Mouse (Mus musculus) forebrain, embryonic 16.5 days (tissue): ENCODE results near the gene Dnah14. TPM values are rescaled to one million over a fixed set of nuclear protein-coding genes. Genes with fewer than 3 reads are reported as not detected.

Source experiments
- ATAC-seq: fragments of 200-750 bp; cut with Nextera tagmentation; 2 replicates; pipeline ENCODE4 v1.8.0; 2017; ENCODE audit warnings: mild to moderate bottlenecking, moderate library complexity
- H3K27ac ChIP-seq: fragments of 300-500 bp; sonication (generic); 2 replicates; pipeline ENCODE4 v1.5.1; 2014; ENCODE audit warnings: low read length, control low read depth
- H3K27me3 ChIP-seq: fragments of 300-500 bp; sonication (generic); replicated peaks from 2 replicates; pipeline ENCODE4 v1.6.1; 2014; ENCODE audit warnings: low read length; ENCODE audit not compliant: control insufficient read depth, insufficient read depth
- H3K36me3 ChIP-seq: fragments of 300-500 bp; sonication (generic); 2 replicates; pipeline ENCODE4 v1.6.1; 2014; ENCODE audit not compliant: control insufficient read depth, insufficient read depth
- H3K4me1 ChIP-seq: fragments of 300-500 bp; sonication (generic); replicated peaks from 2 replicates; pipeline ENCODE4 v1.6.1; 2014; ENCODE audit warnings: low read length; ENCODE audit not compliant: control insufficient read depth, insufficient read depth
- H3K4me2 ChIP-seq: fragments of 300-500 bp; sonication (generic); 2 replicates; pipeline ENCODE4 v1.6.1; 2014; ENCODE audit warnings: mild to moderate bottlenecking, low read length, control low read depth
- H3K4me3 ChIP-seq: fragments of 300-500 bp; sonication (generic); replicated peaks from 2 replicates; pipeline ENCODE4 v1.5.1; 2014; ENCODE audit warnings: mild to moderate bottlenecking, low read length, control low read depth
- H3K9ac ChIP-seq: fragments of 300-500 bp; sonication (generic); replicated peaks from 2 replicates; pipeline ENCODE4 v1.6.1; 2014; ENCODE audit warnings: low read depth, low read length, control low read depth
- H3K9me3 ChIP-seq: fragments of 300-500 bp; sonication (generic); 2 replicates; pipeline ENCODE4 v1.6.1; 2016; ENCODE audit warnings: low read length; ENCODE audit not compliant: control insufficient read depth
- WGBS: fragments of 180-500 bp; shearing (Covaris S2); extraction: QIAGEN DNeasy Blood & Tissue Kit; methylation state at CpG from one replicate; pipeline ENCODE4 v1.1.7; 2014; 5-methylcytosine and 5-hydroxymethylcytosine counted together
- polyA plus RNA-seq: library from polyadenylated mRNA; unstranded; fragments of >200 nt; fragmentation: Nextera tagmentation; extraction: Ambion mirVana; gene quantifications from 2 replicates; pipeline ENCODE4 v1.2.1, GENCODE M21; 2015

Dnah14 gene
- polyA plus RNA-seq, 1 experiment from 2014 or later = 0.51 TPM

- H3K27me3 ChIP-seq = no peaks in the 10 kb centered on the region
- no peak overlapping the region for H3K27ac ChIP-seq
- H3K9ac ChIP-seq = no peak overlapping the region
- no peaks in the 10 kb centered on the region for H3K4me1 ChIP-seq
- H3K36me3 ChIP-seq = no peaks in the 10 kb centered on the region
- ATAC-seq = no peak
- H3K4me2 ChIP-seq = no peak overlapping the region
- 91% methylated on average over 6 of the region's 6 CpGs for WGBS
- no peak overlapping the region for H3K4me3 ChIP-seq
- no peaks in the 10 kb centered on the region for H3K9me3 ChIP-seq
Measured at GRCm38 (mm10) chr1:181589116-181589515, 12.8 kb downstream of the Dnah14 start.

GRCm38 (mm10) chr1:181599376-181599775, 23.0 kb downstream of the Dnah14 start:
- H3K9me3 ChIP-seq = no peaks in the 10 kb centered on the region
- H3K27ac ChIP-seq = no peak overlapping the region
- H3K4me3 ChIP-seq = no peak overlapping the region
- H3K4me1 ChIP-seq = no peaks in the 10 kb centered on the region
- no peaks in the 10 kb centered on the region for H3K27me3 ChIP-seq
- ATAC-seq = no peak
- no peak overlapping the region for H3K9ac ChIP-seq
- H3K4me2 ChIP-seq = no peak overlapping the region
- H3K36me3 ChIP-seq = no peaks in the 10 kb centered on the region
- WGBS = 50% methylated on average over 4 of the region's 4 CpGs

- Histone ChIP-seq H3K27ac (no peak overlapping the region), H3K9ac (no peak overlapping the region), H3K9me3 (no peaks in the 10 kb centered on the region), H3K4me3 (no peak overlapping the region), H3K4me2 (no peak overlapping the region), H3K4me1 (peaks cover 4% of the 10 kb centered on the region; the same call in 1 of the 2 replicates), H3K36me3 (no peaks in the 10 kb centered on the region), H3K27me3 (no peaks in the 10 kb centered on the region)
- ATAC-seq = no peak
- 72% methylated on average over 3 of the region's 3 CpGs for WGBS
Measured at GRCm38 (mm10) chr1:181611118-181611517, 34.8 kb downstream of the Dnah14 start.

GRCm38 (mm10) chr1:181615866-181616491, 39.6 kb downstream of the Dnah14 start:
- ATAC-seq = peak; percentile 80
- Histone ChIP-seq H3K4me2 (no peak overlapping the region), H3K4me3 (no peak overlapping the region), H3K9me3 (no peaks in the 10 kb centered on the region), H3K9ac (no peak overlapping the region), H3K27me3 (no peaks in the 10 kb centered on the region), H3K4me1 (no peaks in the 10 kb centered on the region), H3K36me3 (no peaks in the 10 kb centered on the region), H3K27ac (no peak overlapping the region)
- whole genome bisulfite sequencing = 43% methylated on average over 11 of the region's 11 CpGs

- H3K27me3 ChIP-seq = no peaks in the 10 kb centered on the region
- H3K4me1 ChIP-seq = no peaks in the 10 kb centered on the region
- 51% methylated on average over 5 of the region's 5 CpGs for WGBS
- ATAC-seq = no peak
- no peak overlapping the region for H3K9ac ChIP-seq
- no peak overlapping the region for H3K4me2 ChIP-seq
- H3K27ac ChIP-seq = no peak overlapping the region
- no peak overlapping the region for H3K4me3 ChIP-seq
- no peaks in the 10 kb centered on the region for H3K9me3 ChIP-seq
- no peaks in the 10 kb centered on the region for H3K36me3 ChIP-seq
Measured at GRCm38 (mm10) chr1:181617332-181617731, 41.0 kb downstream of the Dnah14 start.

GRCm38 (mm10) chr1:181623149-181623680, 46.9 kb downstream of the Dnah14 start:
- Histone ChIP-seq H3K4me3 (no peak overlapping the region), H3K27ac (no peak overlapping the region), H3K27me3 (no peaks in the 10 kb centered on the region), H3K9ac (no peak overlapping the region), H3K4me1 (no peaks in the 10 kb centered on the region), H3K36me3 (no peaks in the 10 kb centered on the region), H3K9me3 (no peaks in the 10 kb centered on the region), H3K4me2 (no peak overlapping the region)
- no peak for ATAC-seq
- 48% methylated on average over 6 of the region's 6 CpGs for WGBS

GRCm38 (mm10) chr1:181624876-181625275, 48.5 kb downstream of the Dnah14 start:
- Histone ChIP-seq H3K9me3 (no peaks in the 10 kb centered on the region), H3K9ac (no peak overlapping the region), H3K36me3 (no peaks in the 10 kb centered on the region), H3K27me3 (no peaks in the 10 kb centered on the region), H3K27ac (no peak overlapping the region), H3K4me3 (no peak overlapping the region), H3K4me1 (0 out of 2 replicates have a peak, but pooled peaks cover 2% of the 10 kb centered on the region), H3K4me2 (no peak overlapping the region)
- no peak for ATAC-seq
- WGBS = 84% methylated on average over 8 of the region's 8 CpGs

- Histone ChIP-seq H3K36me3 (no peaks in the 10 kb centered on the region), H3K4me3 (no peak overlapping the region), H3K9ac (no peak overlapping the region), H3K4me1 (0 out of 2 replicates have a peak, but pooled peaks cover 2% of the 10 kb centered on the region), H3K9me3 (no peaks in the 10 kb centered on the region), H3K27me3 (no peaks in the 10 kb centered on the region), H3K4me2 (no peak overlapping the region), H3K27ac (no peak overlapping the region)
- no peak for ATAC-seq
- 71% methylated on average over 6 of the region's 6 CpGs for WGBS
Measured at GRCm38 (mm10) chr1:181628276-181628675, 51.9 kb downstream of the Dnah14 start.

GRCm38 (mm10) chr1:181631371-181631770, 55.0 kb downstream of the Dnah14 start:
- Histone ChIP-seq H3K4me3 (no peak overlapping the region), H3K27me3 (no peaks in the 10 kb centered on the region), H3K4me1 (0 out of 2 replicates have a peak, but pooled peaks cover 2% of the 10 kb centered on the region), H3K36me3 (no peaks in the 10 kb centered on the region), H3K9ac (no peak overlapping the region), H3K9me3 (no peaks in the 10 kb centered on the region), H3K27ac (no peak overlapping the region), H3K4me2 (no peak overlapping the region)
- 90% methylated on average over 4 of the region's 4 CpGs for WGBS
- ATAC-seq = no peak
